Comparison of ENCODE assay signal across 7 mouse cellular contexts in the genomic region with DNA sequence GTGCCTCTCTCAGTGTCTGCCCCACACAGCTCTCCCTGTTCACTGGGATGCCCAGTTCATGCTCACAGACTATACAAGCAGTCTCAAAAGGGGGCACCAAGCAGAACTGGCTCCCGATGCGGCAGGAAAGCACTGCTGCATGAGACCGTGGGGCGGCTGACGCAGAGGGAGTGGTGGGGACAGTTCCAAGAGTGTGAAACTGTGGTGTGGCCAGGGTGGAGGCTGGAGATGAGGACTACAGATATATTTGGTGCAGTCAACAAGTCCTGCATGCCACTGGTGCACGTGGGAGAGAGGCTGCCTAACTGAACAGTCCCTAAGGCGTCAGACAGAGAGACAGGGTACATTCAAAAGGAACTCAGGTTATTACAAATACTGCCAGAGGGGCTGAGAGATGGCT. TPM values are rescaled to one million over a fixed set of nuclear protein-coding genes. Genes with fewer than 3 reads are reported as not detected.
DNase-seq lines count a peak whose midpoint lies in the region; ATAC-seq and TF ChIP-seq lines count a peak whose summit lies in the region.

No protein-coding gene starts in this region.

- peak; percentile 24 for ATAC-seq in CD4-positive, CD25-positive, alpha-beta regulatory T cell, adult 4 months
- peak; percentile 64 for ATAC-seq in G1E (ENCODE audit: extremely low read depth, insufficient number of reproducible peaks, low FRiP score, poor library complexity, severe bottlenecking)
- ATAC-seq in heart, embryonic 14.5 days (ENCODE audit: insufficient number of reproducible peaks, insufficient read depth, low FRiP score, low read depth), result 0 out of 2 replicates have a peak, but pooled peaks have one; percentile 22
- ATAC-seq in lung, embryonic 15.5 days (ENCODE audit: borderline replicate concordance, extremely low read depth, low FRiP score, low TSS enrichment), result no peak
- ATAC-seq in stomach, embryonic 16.5 days (ENCODE audit: insufficient read depth, low FRiP score), result no peak

- no peaks in the 10 kb centered on the region for H3K27me3 ChIP-seq in G1E (ENCODE audit: insufficient read depth, low read length)
- H3K27me3 ChIP-seq in heart, embryonic 14.5 days (ENCODE audit: control insufficient read depth, insufficient read depth, low read length), result no peaks in the 10 kb centered on the region
- H3K27me3 ChIP-seq in lung, embryonic 15.5 days, result no peaks in the 10 kb centered on the region
- H3K27me3 ChIP-seq in stomach, embryonic 16.5 days (ENCODE audit: control insufficient read depth, insufficient read depth, low read length), result no peaks in the 10 kb centered on the region

- H3K9me3 ChIP-seq in G1E (replicated peaks), result no peaks in the 10 kb centered on the region
- no peaks in the 10 kb centered on the region for H3K9me3 ChIP-seq in heart, embryonic 14.5 days (ENCODE audit: control insufficient read depth, low read length)
- H3K9me3 ChIP-seq in lung, embryonic 15.5 days, result no peaks in the 10 kb centered on the region
- H3K9me3 ChIP-seq in stomach, embryonic 16.5 days (replicated peaks; ENCODE audit: control insufficient read depth, low read length), result no peaks in the 10 kb centered on the region

- TF ChIP-seq CTCF in G1E (IDR thresholded peaks at IDR 0.05; ENCODE audit: low read depth, low read length), result no peak

- H3K4me2 ChIP-seq in heart, embryonic 14.5 days (ENCODE audit: low read length), result peak overlapping the region; percentile 41
- peak overlapping the region; percentile 10; the same call in 1 of the 2 replicates for H3K4me2 ChIP-seq in lung, embryonic 15.5 days
- peak overlapping the region; percentile 14; the same call in 1 of the 2 replicates for H3K4me2 ChIP-seq in stomach, embryonic 16.5 days (ENCODE audit: low read depth, low read length)

- peak; percentile 63 for DNase-seq in G1E (ENCODE audit: low spot score)
- DNase-seq in Muller cell, postnatal 12 days (ENCODE audit: inconsistent ontology term), result no peak
- DNase-seq in cerebellum, postnatal 25 days, result no peak

- H3K36me3 ChIP-seq in G1E (replicated peaks), result peaks cover 15% of the 10 kb centered on the region
- no peaks in the 10 kb centered on the region for H3K36me3 ChIP-seq in heart, embryonic 14.5 days (ENCODE audit: control insufficient read depth, insufficient read depth, low read length)
- no peaks in the 10 kb centered on the region for H3K36me3 ChIP-seq in lung, embryonic 15.5 days
- no peaks in the 10 kb centered on the region for H3K36me3 ChIP-seq in stomach, embryonic 16.5 days (ENCODE audit: control insufficient read depth, insufficient read depth, low read length)

- 12% methylated on average over 7 of the region's 7 CpGs for WGBS in heart, embryonic 14.5 days
- 45% methylated on average over 7 of the region's 7 CpGs for WGBS in lung, embryonic 15.5 days
- WGBS in stomach, embryonic 16.5 days, result 51% methylated on average over 7 of the region's 7 CpGs

- peak overlapping the region; percentile 21 to 46 for H3K27ac ChIP-seq in heart, embryonic 14.5 days (replicated peaks in 1 of 2; ENCODE audit: control insufficient read depth in 1 of 2, insufficient read depth in 1 of 2, low read depth in 2 of 2, low read length in 2 of 2)
- H3K27ac ChIP-seq in lung, embryonic 15.5 days, result peak overlapping the region; percentile 69
- peak overlapping the region; percentile 66 for H3K27ac ChIP-seq in stomach, embryonic 16.5 days (ENCODE audit: low read length)

- H3K4me3 ChIP-seq in G1E (ENCODE audit: low read depth, low read length), result peak overlapping the region; percentile 63; the same call in 1 of the 2 replicates
- no peak overlapping the region for H3K4me3 ChIP-seq in heart, embryonic 14.5 days (ENCODE audit: control insufficient read depth in 1 of 2, insufficient read depth in 1 of 2, low read depth in 1 of 2, low read length in 2 of 2)
- no peak overlapping the region for H3K4me3 ChIP-seq in lung, embryonic 15.5 days
- H3K4me3 ChIP-seq in stomach, embryonic 16.5 days (replicated peaks; ENCODE audit: low read length), result no peak overlapping the region

- 0 out of 2 replicates have a peak overlapping the region, but pooled peaks have one; percentile 1 for H3K9ac ChIP-seq in heart, embryonic 14.5 days (ENCODE audit: low read length)
- no peak overlapping the region for H3K9ac ChIP-seq in lung, embryonic 15.5 days
- 0 out of 2 replicates have a peak overlapping the region, but pooled peaks have one; percentile 10 for H3K9ac ChIP-seq in stomach, embryonic 16.5 days (ENCODE audit: low read length)

- H3K4me1 ChIP-seq in G1E (ENCODE audit: insufficient read depth, low read depth, low read length), result peaks cover 84% of the 10 kb centered on the region
- H3K4me1 ChIP-seq in heart, embryonic 14.5 days (ENCODE audit: control insufficient read depth in 2 of 2, insufficient read depth in 2 of 2, low read length in 2 of 2), result peaks cover 12 to 16% of the 10 kb centered on the region in 2 experiments
- H3K4me1 ChIP-seq in lung, embryonic 15.5 days, result peaks cover 13% of the 10 kb centered on the region
- H3K4me1 ChIP-seq in stomach, embryonic 16.5 days (ENCODE audit: control insufficient read depth, insufficient read depth, low read length), result peaks cover 8% of the 10 kb centered on the region

RNA-seq across cellular contexts. Expression of a gene that starts 22.2 kb away (rescaled TPM):
- 100 to 1,000 TPM; 132 to 177 TPM for polyA plus RNA-seq in CD4-positive, CD25-positive, alpha-beta regulatory T cell, adult 4 months (2017; shearing (Covaris generic))
- total RNA-seq in G1E (2014; fragmentation: Nextera tagmentation) (46.6 and 50.0 TPM in 2 replicates), G1E (2017) (111 and 115 TPM in 2 replicates)
- 35.9 and 44.0 TPM in 2 replicates for polyA plus RNA-seq in G1E (2012)
- 269 and 291 TPM in 2 replicates for polyA plus RNA-seq in heart, embryonic 14.5 days (2014; fragmentation: Nextera tagmentation; extraction: Ambion mirVana)
- polyA plus RNA-seq in lung, embryonic 15.5 days (2015; fragmentation: Nextera tagmentation; extraction: Ambion mirVana), result 199 and 205 TPM in 2 replicates
- 209 and 221 TPM in 2 replicates for polyA plus RNA-seq in stomach, embryonic 16.5 days (2015; fragmentation: Nextera tagmentation; extraction: Ambion mirVana)

RNA-seq across cellular contexts. Expression of a gene that starts 23.5 kb away (rescaled TPM):
- 10 to 100 TPM; 15.1 to 21.3 TPM for polyA plus RNA-seq in CD4-positive, CD25-positive, alpha-beta regulatory T cell, adult 4 months (2017; shearing (Covaris generic))
- total RNA-seq in G1E (2014; fragmentation: Nextera tagmentation) (259 and 261 TPM in 2 replicates), G1E (2017) (46.4 and 57.0 TPM in 2 replicates)
- 177 and 180 TPM in 2 replicates for polyA plus RNA-seq in G1E (2012)
- polyA plus RNA-seq in heart, embryonic 14.5 days (2014; fragmentation: Nextera tagmentation; extraction: Ambion mirVana), result 5.5 and 6.7 TPM in 2 replicates
- 22.9 and 24.1 TPM in 2 replicates for polyA plus RNA-seq in lung, embryonic 15.5 days (2015; fragmentation: Nextera tagmentation; extraction: Ambion mirVana)
- 20.8 and 22.4 TPM in 2 replicates for polyA plus RNA-seq in stomach, embryonic 16.5 days (2015; fragmentation: Nextera tagmentation; extraction: Ambion mirVana)

RNA-seq across cellular contexts. Expression of a gene that starts 34.4 kb away (rescaled TPM):
- 1 to 10 TPM; 7.5 to 8.6 TPM for polyA plus RNA-seq in CD4-positive, CD25-positive, alpha-beta regulatory T cell, adult 4 months (2017; shearing (Covaris generic))
- total RNA-seq in G1E (2014; fragmentation: Nextera tagmentation) (28.1 and 30.8 TPM in 2 replicates), G1E (2017) (8.5 and 9.0 TPM in 2 replicates)
- 0.02 TPM in 1 of 2 replicates, not detected in the other for polyA plus RNA-seq in G1E (2012)
- polyA plus RNA-seq in heart, embryonic 14.5 days (2014; fragmentation: Nextera tagmentation; extraction: Ambion mirVana), result 0.91 and 1.1 TPM in 2 replicates
- 1.1 and 1.4 TPM in 2 replicates for polyA plus RNA-seq in lung, embryonic 15.5 days (2015; fragmentation: Nextera tagmentation; extraction: Ambion mirVana)
- polyA plus RNA-seq in stomach, embryonic 16.5 days (2015; fragmentation: Nextera tagmentation; extraction: Ambion mirVana), result 1.1 and 1.3 TPM in 2 replicates

Comparison
In these comparisons a context has a peak if more than half of its experiments do, and no peak if none do; other contexts are left out.
1. ATAC-seq: peak in CD4-positive, CD25-positive, alpha-beta regulatory T cell, adult 4 months (single experiment), G1E (single experiment) and heart, embryonic 14.5 days (single experiment); none in lung, embryonic 15.5 days (single experiment) and stomach, embryonic 16.5 days (single experiment).
2. Peak in every context shown above with its lines, with median percentiles within 50 percentile points of each other: H3K27ac ChIP-seq and H3K4me2 ChIP-seq.